Mouse (Mus musculus) limb, embryonic 15.5 days (tissue): Measurements from ENCODE around the gene Lcmt1. TPM values are rescaled to one million over a fixed set of nuclear protein-coding genes. Genes with fewer than 3 reads are reported as not detected.

Experiments used
- ATAC-seq: fragments of 200-750 bp; cut with Nextera tagmentation; 2 replicates; pipeline ENCODE4 v1.8.0; 2017; ENCODE audit warnings: low read depth, moderate TSS enrichment; ENCODE audit not compliant: insufficient number of reproducible peaks, low FRiP score, low TSS enrichment
- H3K27ac ChIP-seq: fragments of 300-500 bp; sonication (generic); 2 replicates; pipeline ENCODE4 v1.5.1; 2015; ENCODE audit warnings: moderate library complexity, mild to moderate bottlenecking, inconsistent platforms
- H3K27me3 ChIP-seq: fragments of 300-500 bp; sonication (generic); 2 replicates; pipeline ENCODE4 v1.6.1; 2015; ENCODE audit warnings: inconsistent platforms
- H3K36me3 ChIP-seq: fragments of 300-500 bp; sonication (generic); 2 replicates; pipeline ENCODE4 v1.6.1; 2015; ENCODE audit warnings: inconsistent platforms
- H3K4me1 ChIP-seq: fragments of 300-500 bp; sonication (generic); 2 replicates; pipeline ENCODE4 v1.6.1; 2015; ENCODE audit warnings: inconsistent platforms
- H3K4me2 ChIP-seq: fragments of 300-500 bp; sonication (generic); 2 replicates; pipeline ENCODE4 v1.6.1; 2015; ENCODE audit warnings: mild to moderate bottlenecking, inconsistent platforms
- H3K4me3 ChIP-seq: fragments of 300-500 bp; sonication (generic); 2 replicates; pipeline ENCODE4 v1.5.1; 2015; ENCODE audit warnings: mild to moderate bottlenecking, inconsistent platforms
- H3K9ac ChIP-seq: fragments of 300-500 bp; sonication (generic); 2 replicates; pipeline ENCODE4 v1.6.1; 2015; ENCODE audit warnings: inconsistent platforms
- H3K9me3 ChIP-seq: fragments of 300-500 bp; sonication (generic); 2 replicates; pipeline ENCODE4 v1.6.1; 2016; ENCODE audit warnings: inconsistent platforms
- WGBS: fragments of 180-500 bp; shearing (Covaris S2); methylation state at CpG from one replicate; pipeline ENCODE4 v1.1.7; 2015; 5-methylcytosine and 5-hydroxymethylcytosine counted together
- polyA plus RNA-seq: library from polyadenylated mRNA; unstranded; fragments of >200 nt; fragmentation: Nextera tagmentation; extraction: Ambion mirVana; gene quantifications from 2 replicates; pipeline ENCODE4 v1.2.1, GENCODE M21; 2015

Lcmt1 gene
- polyA plus RNA-seq, 1 experiment from 2014 or later, result 42.8 TPM

DNA sequence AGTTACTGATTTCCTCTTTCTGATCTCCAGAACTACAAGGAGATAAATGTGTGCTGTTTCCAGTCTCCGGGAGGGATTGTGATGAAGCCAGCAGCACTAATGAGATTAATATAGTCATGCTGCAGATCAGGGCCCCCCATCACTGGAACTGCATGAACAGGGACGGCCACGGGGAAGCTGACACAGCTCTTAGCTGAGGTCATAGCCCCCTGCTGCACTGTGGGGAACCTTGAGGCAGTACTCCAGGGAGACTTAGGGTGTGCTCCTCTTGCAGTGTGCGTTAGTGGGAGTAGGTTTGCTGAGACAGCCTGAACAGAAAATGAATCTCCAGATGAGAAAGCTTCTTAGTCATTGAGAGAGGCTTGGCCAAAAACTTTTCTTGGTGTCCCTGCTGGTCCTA, 61.6 kb downstream of the Lcmt1 start:
- Histone ChIP-seq H3K4me2 (no peak overlapping the region), H3K27me3 (no peaks in the 10 kb centered on the region), H3K9me3 (no peaks in the 10 kb centered on the region), H3K36me3 (peaks cover 20% of the 10 kb centered on the region), H3K4me1 (no peaks in the 10 kb centered on the region), H3K27ac (no peak overlapping the region), H3K9ac (no peak overlapping the region), H3K4me3 (no peak overlapping the region)
- WGBS, result 75% methylated on average over 4 of the region's 4 CpGs
- no peak for ATAC-seq

DNA sequence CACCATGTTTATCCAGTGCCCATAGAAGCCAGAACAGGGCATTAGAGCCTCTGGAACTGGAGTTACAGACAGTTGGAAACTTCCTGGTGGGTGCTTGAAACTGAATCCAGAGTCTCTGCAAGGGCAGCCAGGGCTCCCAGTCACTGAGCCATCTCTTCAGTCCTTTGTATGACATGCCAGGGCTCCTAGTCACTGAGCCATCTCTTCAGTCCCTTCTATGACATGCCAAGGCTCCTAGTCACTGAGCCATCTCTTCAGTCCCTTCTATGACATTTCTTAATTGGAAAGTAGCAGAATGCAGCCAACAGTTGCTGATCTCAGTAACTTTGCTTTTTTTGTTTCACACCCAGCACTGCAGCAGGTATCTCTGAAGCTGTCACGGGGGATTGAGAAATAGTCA, 72.5 kb downstream of the Lcmt1 start:
- Histone ChIP-seq H3K4me3 (no peak overlapping the region), H3K9me3 (no peaks in the 10 kb centered on the region), H3K27me3 (no peaks in the 10 kb centered on the region), H3K27ac (no peak overlapping the region), H3K9ac (no peak overlapping the region), H3K4me2 (no peak overlapping the region), H3K4me1 (no peaks in the 10 kb centered on the region), H3K36me3 (no peaks in the 10 kb centered on the region)
- 70% methylated on average over 1 of the region's 1 CpGs for WGBS
- ATAC-seq, result no peak

DNA sequence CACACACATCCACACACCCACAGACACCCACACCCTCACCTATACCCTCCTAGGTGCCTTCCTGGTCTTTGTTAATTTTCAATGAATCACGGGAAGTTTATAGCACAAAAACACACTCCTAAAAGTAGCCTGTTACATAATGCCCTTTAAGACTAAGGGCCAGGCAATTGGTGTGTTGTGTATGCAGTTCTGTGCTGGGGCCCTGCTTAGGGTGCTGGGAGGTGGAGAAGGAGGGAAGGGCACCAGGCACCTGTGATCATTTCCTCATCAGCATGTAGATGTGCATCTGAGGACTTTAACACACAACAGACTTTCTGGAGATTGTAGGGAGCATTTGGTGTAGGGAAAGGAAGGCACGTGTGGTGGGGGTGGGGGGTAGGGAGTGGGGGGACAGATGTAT, 79.2 kb downstream of the Lcmt1 start:
- 79% methylated on average over 2 of the region's 2 CpGs for WGBS
- no peaks in the 10 kb centered on the region for H3K36me3 ChIP-seq
- no peak for ATAC-seq

DNA sequence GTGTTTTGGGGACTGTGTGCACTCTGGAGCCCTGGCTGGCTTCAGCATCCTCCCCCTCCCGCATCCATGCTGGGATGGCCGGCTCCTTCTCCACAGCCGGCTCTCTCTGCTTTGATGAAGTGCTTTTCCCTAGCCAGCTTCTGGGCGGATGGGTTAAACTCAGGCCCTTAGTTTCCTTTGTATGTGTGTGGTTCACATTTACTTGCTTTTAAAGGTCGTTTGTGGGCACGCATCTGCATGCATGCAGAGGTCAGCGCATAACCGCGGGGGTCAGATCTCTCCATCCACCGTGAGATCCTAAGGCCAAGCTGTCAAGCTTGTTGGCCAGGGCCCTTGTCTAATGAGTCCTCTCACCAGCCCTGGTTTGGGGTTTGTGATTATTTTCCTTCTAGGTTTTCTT, 80.1 kb downstream of the Lcmt1 start:
- WGBS, result 57% methylated on average over 10 of the region's 10 CpGs
- no peak overlapping the region for H3K9ac ChIP-seq
- H3K27ac ChIP-seq, result no peak overlapping the region
- ATAC-seq, result no peak
- no peaks in the 10 kb centered on the region for H3K9me3 ChIP-seq
- no peak overlapping the region for H3K4me3 ChIP-seq
- H3K4me2 ChIP-seq, result no peak overlapping the region
- H3K27me3 ChIP-seq, result no peaks in the 10 kb centered on the region
- H3K4me1 ChIP-seq, result no peaks in the 10 kb centered on the region
- no peaks in the 10 kb centered on the region for H3K36me3 ChIP-seq

More for the DNA sequence above, 79.2 kb downstream of the Lcmt1 start:
- no peak overlapping the region for H3K9ac ChIP-seq
- no peaks in the 10 kb centered on the region for H3K9me3 ChIP-seq
- H3K27ac ChIP-seq, result no peak overlapping the region
- no peak overlapping the region for H3K4me3 ChIP-seq
- no peaks in the 10 kb centered on the region for H3K27me3 ChIP-seq
- no peaks in the 10 kb centered on the region for H3K4me1 ChIP-seq
- no peak overlapping the region for H3K4me2 ChIP-seq

DNA sequence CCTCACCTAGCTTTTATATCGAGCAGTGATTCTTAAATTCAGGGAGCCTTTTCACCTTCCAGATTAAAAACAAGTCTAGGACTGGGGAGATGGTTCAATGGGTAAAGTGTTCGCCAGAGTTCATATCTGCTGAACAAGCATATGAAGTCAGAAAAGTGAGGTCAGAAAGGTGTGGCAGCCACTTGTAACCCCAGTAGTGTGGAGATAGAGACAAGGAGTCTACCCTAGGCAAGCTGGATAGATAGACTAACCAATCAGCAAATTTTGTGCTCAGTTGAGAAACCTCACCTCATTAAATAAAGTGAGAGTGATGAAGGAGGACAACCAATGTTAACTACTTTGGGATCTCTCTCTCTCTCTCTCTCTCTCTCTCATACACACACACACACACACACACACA, 80.9 kb downstream of the Lcmt1 start:
- Histone ChIP-seq H3K9me3 (no peaks in the 10 kb centered on the region), H3K4me3 (no peak overlapping the region), H3K9ac (no peak overlapping the region), H3K4me1 (no peaks in the 10 kb centered on the region), H3K36me3 (no peaks in the 10 kb centered on the region), H3K27ac (no peak overlapping the region), H3K4me2 (no peak overlapping the region), H3K27me3 (no peaks in the 10 kb centered on the region)
- ATAC-seq, result no peak
- 84% methylated on average over 2 of the region's 2 CpGs for WGBS

DNA sequence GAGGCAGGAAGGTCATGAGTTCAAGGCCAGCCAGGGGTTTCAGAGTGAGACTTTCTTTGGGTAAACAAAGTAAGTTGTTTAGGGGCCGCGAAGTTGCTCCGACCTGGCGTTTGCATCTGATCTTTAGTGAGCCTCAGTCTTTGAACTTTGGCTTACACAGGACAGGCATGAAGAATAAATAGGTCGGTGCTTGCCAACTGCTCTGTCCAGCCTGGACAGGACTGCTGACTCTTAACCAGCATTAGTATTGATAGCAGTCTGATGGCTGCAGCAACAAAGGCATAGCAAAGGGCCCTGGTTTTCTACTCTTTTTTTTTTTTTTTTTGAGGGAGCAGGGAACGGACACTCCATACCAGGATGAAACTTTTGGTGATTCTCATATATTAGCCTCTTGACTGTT, 83.0 kb downstream of the Lcmt1 start:
- Histone ChIP-seq H3K36me3 (no peaks in the 10 kb centered on the region), H3K4me3 (no peak overlapping the region), H3K4me1 (no peaks in the 10 kb centered on the region), H3K9me3 (no peaks in the 10 kb centered on the region), H3K9ac (no peak overlapping the region), H3K4me2 (no peak overlapping the region), H3K27me3 (no peaks in the 10 kb centered on the region), H3K27ac (no peak overlapping the region)
- WGBS, result 56% methylated on average over 6 of the region's 6 CpGs
- no peak for ATAC-seq

DNA sequence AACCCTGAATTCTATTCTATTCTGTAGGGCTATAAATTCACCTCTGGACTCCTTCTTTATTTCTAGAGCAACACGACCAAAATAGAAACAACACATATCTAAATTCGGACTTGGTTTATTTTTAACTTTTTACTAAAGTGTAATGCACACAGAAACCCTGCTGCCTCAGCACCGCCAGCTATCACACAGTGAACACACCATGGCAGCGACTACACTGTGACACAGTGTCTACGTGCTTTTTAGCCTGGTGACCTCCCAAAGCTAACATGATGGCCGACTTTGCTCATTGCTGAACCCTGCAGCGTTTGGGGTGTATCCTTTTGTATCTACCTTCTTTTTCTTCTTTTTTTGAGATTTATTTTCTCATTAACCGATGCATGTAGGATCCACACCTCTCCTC, 83.5 kb downstream of the Lcmt1 start:
- H3K4me2 ChIP-seq, result no peak overlapping the region
- H3K4me1 ChIP-seq, result no peaks in the 10 kb centered on the region
- no peaks in the 10 kb centered on the region for H3K36me3 ChIP-seq
- H3K9me3 ChIP-seq, result no peaks in the 10 kb centered on the region
- ATAC-seq, result no peak
- 80% methylated on average over 8 of the region's 8 CpGs for WGBS
- H3K4me3 ChIP-seq, result no peak overlapping the region
- H3K27me3 ChIP-seq, result no peaks in the 10 kb centered on the region
- H3K27ac ChIP-seq, result no peak overlapping the region
- no peak overlapping the region for H3K9ac ChIP-seq

DNA sequence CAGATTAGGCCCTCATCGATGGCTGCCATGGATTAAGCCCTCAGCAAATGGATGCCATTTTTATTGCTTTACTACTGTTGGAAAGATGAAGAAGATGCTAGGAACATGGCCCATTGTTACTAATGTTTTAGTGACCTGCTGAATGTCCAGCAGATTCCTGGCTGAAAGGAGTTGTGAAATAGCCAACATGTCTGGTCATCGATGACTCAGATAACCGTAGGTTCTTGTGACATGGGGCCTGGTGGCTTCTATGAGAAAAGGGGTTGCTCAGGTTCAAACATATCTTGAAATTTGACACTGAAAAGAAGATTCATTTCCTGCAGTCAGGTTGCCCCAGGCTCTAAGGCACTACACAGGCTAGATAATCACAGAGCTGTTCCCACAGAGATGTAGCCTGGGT, 85.5 kb downstream of the Lcmt1 start:
- H3K4me1 ChIP-seq, result no peaks in the 10 kb centered on the region
- H3K9me3 ChIP-seq, result no peaks in the 10 kb centered on the region
- no peak overlapping the region for H3K9ac ChIP-seq
- H3K36me3 ChIP-seq, result no peaks in the 10 kb centered on the region
- ATAC-seq, result no peak
- no peaks in the 10 kb centered on the region for H3K27me3 ChIP-seq
- no peak overlapping the region for H3K4me2 ChIP-seq
- H3K27ac ChIP-seq, result no peak overlapping the region
- no peak overlapping the region for H3K4me3 ChIP-seq
- 82% methylated on average over 3 of the region's 3 CpGs for WGBS

DNA sequence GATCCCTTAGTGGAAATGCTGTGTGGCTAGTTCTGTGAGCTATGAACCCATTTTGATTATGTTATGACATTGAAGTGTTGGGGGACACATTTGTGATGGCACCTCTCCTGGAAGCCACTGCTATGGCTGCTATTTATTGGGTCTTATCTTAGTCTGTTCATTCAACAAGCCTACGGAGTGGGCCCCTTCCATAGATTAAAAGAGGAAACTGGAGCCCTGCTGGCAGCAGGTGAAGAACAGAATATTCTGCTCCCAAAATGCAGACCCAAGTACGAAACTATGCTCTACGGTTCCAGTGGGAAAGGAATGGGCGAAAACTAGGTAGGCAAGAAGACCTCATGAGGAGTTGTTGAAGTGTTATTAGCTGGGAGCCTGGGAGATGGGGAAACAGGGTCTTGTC, 88.7 kb downstream of the Lcmt1 start:
- H3K27ac ChIP-seq, result no peak overlapping the region
- H3K9me3 ChIP-seq, result no peaks in the 10 kb centered on the region
- 93% methylated on average over 4 of the region's 4 CpGs for WGBS
- H3K9ac ChIP-seq, result no peak overlapping the region
- H3K4me3 ChIP-seq, result no peak overlapping the region
- ATAC-seq, result no peak
- H3K4me1 ChIP-seq, result no peaks in the 10 kb centered on the region
- no peaks in the 10 kb centered on the region for H3K36me3 ChIP-seq
- no peak overlapping the region for H3K4me2 ChIP-seq
- no peaks in the 10 kb centered on the region for H3K27me3 ChIP-seq

DNA sequence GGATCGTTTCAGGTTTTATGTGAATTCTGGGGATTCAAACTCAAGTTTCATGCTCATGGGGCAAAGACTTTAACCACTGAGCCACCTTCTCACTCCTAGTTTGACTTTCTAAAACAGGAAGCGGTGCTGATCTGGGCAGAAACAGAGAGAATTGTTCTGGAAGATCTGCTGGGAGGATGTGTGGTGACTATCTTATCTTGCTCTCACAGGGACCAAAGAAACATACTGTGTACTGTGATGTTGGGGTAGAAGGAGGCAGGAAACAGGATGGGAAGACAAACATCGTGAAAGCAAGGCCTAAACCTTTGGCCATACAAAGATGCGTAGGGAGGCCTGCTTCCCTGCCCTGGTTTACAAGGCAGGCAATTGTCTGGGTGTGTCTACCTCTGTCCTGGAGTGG, 89.7 kb downstream of the Lcmt1 start:
- Histone ChIP-seq H3K27ac (no peak overlapping the region), H3K9ac (no peak overlapping the region), H3K4me1 (no peaks in the 10 kb centered on the region), H3K4me2 (no peak overlapping the region), H3K4me3 (no peak overlapping the region), H3K27me3 (no peaks in the 10 kb centered on the region), H3K9me3 (no peaks in the 10 kb centered on the region), H3K36me3 (no peaks in the 10 kb centered on the region)
- 76% methylated on average over 4 of the region's 4 CpGs for WGBS
- no peak for ATAC-seq

DNA sequence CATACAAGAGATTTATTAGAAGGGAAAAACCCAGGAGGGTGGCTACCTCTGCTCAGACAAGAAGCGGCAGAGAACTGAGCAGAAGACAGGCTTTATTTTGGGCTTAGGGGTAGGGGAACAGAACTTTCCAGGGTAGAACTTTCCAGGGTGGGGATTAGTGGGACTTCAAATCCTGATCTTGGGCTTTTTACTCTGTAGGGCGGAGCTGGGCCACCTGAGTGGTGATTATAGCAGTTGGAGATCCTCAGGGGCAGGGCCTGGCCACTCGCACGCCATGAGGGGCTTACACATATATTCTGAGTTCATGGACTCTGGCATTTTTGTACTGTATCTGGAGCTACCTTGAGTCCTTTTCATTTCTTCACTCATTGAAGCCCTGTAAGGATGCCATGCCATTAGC, 91.7 kb downstream of the Lcmt1 start:
- no peak for ATAC-seq
- Histone ChIP-seq H3K36me3 (no peaks in the 10 kb centered on the region), H3K27me3 (no peaks in the 10 kb centered on the region), H3K27ac (no peak overlapping the region), H3K4me1 (no peaks in the 10 kb centered on the region), H3K9ac (no peak overlapping the region), H3K4me3 (no peak overlapping the region), H3K4me2 (no peak overlapping the region), H3K9me3 (no peaks in the 10 kb centered on the region)
- 83% methylated on average over 4 of the region's 4 CpGs for WGBS

DNA sequence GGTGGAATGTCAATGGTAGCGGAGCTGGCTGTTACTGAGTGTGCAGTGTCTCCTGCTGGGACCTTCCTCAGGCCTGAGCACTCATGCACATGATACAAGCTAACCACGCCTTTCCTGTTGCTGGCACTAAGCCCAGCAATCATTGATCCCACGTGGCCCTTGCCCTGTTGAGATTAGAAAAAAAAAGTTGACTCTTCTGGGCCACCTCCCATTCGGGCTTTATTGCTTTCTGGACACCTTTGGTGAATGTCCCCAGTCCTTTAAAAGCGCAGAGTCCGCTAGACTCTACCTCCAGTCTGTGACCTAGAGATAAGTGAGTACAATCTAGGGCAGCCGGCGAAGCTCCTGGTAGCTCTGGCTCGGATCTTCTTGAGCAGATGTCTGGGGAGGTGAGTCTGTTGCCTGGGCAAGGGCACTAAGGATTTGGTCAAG, 92.5 kb downstream of the Lcmt1 start, which contains the start of gene Aqp8:
Gene Aqp8, plus strand, starts transcription at position 222 of the 432 bp plus-strand sequence.
- Histone ChIP-seq H3K4me3 (no peak within 1 kb of the TSS), H3K27ac (no peak within 1 kb of the TSS), H3K4me1 (no peaks in the 10 kb centered on the region), H3K9ac (no peak within 1 kb of the TSS), H3K36me3 (no peaks in the 10 kb centered on the region), H3K9me3 (no peaks in the 10 kb centered on the region), H3K4me2 (no peak within 1 kb of the TSS), H3K27me3 (no peaks in the 10 kb centered on the region)
- no peak for ATAC-seq
- WGBS, result 59% methylated on average over 9 of the region's 9 CpGs

DNA sequence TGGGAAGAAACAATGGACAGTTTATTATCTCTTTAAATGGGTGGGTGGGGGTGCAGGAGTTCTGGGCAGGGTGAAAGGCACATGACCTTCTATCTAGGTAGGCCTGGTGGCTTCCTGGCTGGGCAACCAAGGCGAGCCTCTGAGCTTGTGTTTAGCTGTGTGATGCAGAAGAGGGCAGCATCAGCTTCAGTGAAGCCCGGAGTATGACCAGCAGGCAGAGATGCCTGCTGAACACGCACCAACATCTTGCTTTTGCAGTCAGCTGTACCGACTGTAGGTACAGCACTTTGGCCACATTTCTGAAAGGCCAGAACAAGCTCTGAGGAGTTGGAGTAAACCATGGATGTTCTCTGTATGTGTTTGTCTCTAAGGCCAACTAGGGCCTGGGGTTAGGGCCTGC, 94.0 kb downstream of the Lcmt1 start:
- ATAC-seq, result no peak
- no peaks in the 10 kb centered on the region for H3K4me1 ChIP-seq
- 78% methylated on average over 4 of the region's 4 CpGs for WGBS

More for the DNA sequence above, 94.0 kb downstream of the Lcmt1 start:
- no peak overlapping the region for H3K9ac ChIP-seq
- H3K27me3 ChIP-seq, result no peaks in the 10 kb centered on the region
- no peak overlapping the region for H3K4me3 ChIP-seq
- no peak overlapping the region for H3K4me2 ChIP-seq
- H3K9me3 ChIP-seq, result no peaks in the 10 kb centered on the region
- H3K27ac ChIP-seq, result no peak overlapping the region
- no peaks in the 10 kb centered on the region for H3K36me3 ChIP-seq
